Mouse (Mus musculus): Measurements from ENCODE around the gene Them7.

The Them7 gene

GRCm38 (mm10) chr2:105416660-105417348 is 192.7 kb downstream of the Them7 start:
- no peak for DNase-seq (ENCODE audit: low spot score)

GRCm38 (mm10) chr2:105417663-105418062 is 193.5 kb downstream of the Them7 start:
- DNase-seq (ENCODE audit: low spot score): no peak

DNA sequence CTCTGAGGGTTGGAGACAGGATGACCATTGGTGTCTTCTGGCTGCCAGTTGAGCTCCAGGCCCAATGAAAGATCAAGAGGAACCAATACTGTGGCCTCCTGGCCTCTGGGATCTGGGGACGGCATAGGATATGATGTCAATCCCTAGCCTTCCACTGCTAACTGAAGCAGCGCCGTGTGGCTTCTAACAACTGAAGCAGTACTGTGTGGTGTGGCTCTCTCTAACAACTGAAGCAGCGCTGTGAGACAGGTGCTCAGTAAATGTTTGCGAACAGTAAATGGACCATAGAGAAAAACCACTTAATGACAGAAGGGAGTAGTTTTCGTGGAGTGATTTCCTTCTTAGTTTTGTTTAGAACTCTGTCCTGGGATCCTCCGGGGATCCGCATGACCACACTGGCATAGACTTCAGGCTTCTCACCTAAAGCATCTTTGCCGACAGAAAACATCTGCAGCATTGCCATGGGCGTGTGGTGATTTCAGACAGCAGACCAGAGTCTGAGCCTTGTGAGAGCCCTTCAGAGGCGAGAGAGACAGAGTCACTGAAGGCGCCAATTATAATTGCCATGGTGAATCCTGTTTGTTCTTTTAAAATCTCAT is 194.6 kb downstream of the Them7 start:
- DNase-seq (ENCODE audit: low spot score): no peak

GRCm38 (mm10) chr2:105427447-105427846 is 203.3 kb downstream of the Them7 start:
- DNase-seq (ENCODE audit: low spot score): no peak

- peak; percentile 19 for DNase-seq (ENCODE audit: low spot score)
Measured at GRCm38 (mm10) chr2:105428029-105428428, 203.9 kb downstream of the Them7 start.

- no peak for DNase-seq (ENCODE audit: low spot score)
Measured at GRCm38 (mm10) chr2:105428467-105428866, 204.3 kb downstream of the Them7 start.
